Mouse (Mus musculus) urinary bladder, adult 2 months (tissue): ENCODE results near the gene Catsperg1. TPM values are rescaled to one million over a fixed set of nuclear protein-coding genes. Genes with fewer than 3 reads are reported as not detected.
"Not testable (repeated sequence)": the region's sequence is repeated elsewhere in the genome, so short reads cannot be mapped to it uniquely, and the experiment has no call there.

Experiments used
- DNase-seq: peaks from one replicate; pipeline ENCODE4 v3.0.0; 2022; ENCODE audit warnings: low spot score
- polyA plus RNA-seq: library from polyadenylated mRNA; depleted of rRNA; stranded (reverse); fragments of >200 nt; gene quantifications from 2 replicates; pipeline ENCODE4 v1.2.3, GENCODE M21; 2012

Catsperg1 gene
- polyA plus RNA-seq, 1 experiment, result 6.7 TPM

DNA sequence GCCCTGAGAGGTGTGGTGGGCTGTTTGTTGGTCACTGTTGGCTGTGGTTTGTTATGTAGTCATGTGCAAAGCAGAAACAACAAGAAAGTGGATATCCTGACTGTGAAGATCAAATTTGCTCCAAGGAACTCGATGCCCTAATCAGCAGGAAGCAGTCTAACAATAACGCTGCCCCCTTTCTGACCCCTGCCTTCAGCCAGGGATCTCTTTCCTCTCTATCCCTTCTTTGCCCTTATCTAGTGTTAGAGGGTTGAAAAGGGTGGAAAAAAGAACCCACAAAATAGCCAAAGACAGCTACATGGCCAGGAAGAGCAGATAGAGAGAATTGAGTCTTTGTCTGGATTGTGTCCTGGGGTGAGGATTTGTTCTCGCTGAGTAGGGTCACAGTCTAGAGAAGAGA is 16.7 kb upstream of the Catsperg1 start:
- no peak for DNase-seq

DNA sequence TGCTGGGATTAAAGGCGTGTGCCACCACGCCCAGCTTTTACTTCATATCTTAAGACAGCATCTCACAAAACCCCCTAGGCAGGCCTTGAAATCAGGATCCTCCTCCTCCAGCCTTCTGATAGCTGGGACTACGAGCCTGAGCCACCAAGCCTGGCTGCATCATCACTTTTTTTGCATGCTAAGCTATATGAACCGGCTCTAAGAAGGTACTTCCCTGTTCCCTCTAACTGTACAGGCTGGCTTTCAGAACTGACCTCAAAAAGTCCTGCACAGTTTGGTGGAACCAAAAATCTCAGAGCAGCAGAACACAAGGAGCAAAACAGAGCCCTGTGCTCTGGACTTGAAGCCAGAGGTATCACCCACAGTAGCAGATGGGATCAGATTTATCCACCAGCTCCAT is 14.4 kb upstream of the Catsperg1 start:
- DNase-seq, result no peak

DNA sequence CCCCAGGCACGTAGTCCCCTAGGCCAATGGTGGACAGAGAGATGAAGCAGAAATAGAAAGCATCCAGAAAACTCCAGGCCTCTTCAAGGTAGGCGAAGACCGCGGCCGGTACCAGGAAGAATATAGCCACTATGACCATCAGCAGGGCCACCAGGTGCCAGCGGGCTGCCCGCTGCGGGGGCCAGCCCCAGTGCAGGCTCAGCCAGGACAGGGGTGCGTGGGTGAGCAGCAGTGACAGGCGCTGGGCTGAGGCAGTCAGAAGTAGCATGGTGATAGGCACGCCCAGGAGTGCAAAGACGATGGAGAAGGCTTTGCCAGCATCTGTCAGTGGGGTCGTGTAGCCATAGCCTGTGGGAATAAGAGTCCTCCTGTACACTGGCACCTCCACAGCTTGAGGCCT is 11.7 kb upstream of the Catsperg1 start:
- DNase-seq, result no peak

- DNase-seq, result no peak
These were observed 11.0 kb upstream of the Catsperg1 start for GRCm38 (mm10) chr7:29224756-29225394.

- no peak for DNase-seq
These were observed 1.0 kb upstream of the Catsperg1 start for GRCm38 (mm10) chr7:29214846-29215245.

DNA sequence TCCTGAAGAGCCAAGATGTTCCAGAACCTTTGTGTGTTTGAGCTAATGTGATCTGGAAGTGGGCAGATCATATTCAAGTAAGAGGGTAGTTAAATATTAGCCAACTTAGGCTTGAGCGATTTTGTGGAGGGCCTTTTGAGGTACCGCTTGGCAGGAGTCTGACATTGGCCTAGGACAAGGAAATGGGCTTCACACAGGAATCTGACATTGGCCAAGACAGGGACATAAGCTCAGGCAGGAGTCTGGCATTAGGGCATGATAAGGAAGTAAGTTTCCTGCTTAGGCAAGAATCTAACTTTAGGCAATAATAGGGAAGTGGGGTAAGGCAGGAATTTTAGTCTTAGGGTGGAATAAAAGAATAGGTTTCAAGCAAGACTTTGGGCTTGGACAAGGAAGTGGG is 401 bp upstream of the Catsperg1 start:
- no peak for DNase-seq

DNA sequence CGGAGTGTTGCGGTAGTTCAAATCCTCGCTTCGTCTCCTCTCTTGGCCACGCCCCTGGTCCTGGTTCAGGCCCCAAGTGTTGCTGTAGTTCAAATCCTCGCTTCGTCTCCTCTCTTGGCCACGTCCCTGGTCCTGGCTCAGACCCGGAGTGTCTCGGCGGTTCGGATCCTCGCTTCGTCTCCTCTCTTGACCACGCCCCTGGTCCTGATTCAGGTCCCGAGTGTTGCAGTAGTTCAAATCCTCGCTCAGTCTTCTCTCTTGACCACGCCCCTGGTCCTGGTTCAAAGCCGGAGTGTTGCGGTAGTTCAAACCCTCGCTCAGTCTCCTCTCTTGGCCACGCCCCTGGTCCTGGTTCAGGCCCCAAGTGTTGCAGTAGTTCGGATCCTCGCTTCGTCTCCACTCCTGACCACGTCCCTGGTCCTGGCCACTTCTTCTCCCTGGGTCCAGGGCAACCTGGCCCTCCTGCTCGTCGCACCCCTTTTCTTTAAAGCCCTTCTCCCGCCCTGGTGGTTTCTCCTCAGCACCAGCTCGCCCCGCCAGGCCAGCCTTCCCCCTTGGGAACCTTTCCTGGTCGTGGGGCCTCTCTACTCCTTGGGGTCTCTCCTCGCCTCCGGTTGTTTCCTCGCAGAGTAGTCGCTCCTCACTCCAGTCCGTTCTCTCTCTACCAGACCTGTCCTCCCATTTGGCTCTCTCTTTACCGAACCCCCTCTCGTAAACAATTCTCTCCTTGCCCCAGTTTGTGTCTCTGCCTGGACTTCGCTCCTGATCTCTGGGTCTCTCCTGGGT is 867 bp downstream of the Catsperg1 start:
- DNase-seq, result not testable (repeated sequence)

GRCm38 (mm10) chr7:29212199-29212765 is 1.6 kb downstream of the Catsperg1 start:
- no peak for DNase-seq

GRCm38 (mm10) chr7:29211415-29212198 is 2.2 kb downstream of the Catsperg1 start:
- peak; percentile 59 for DNase-seq

DNA sequence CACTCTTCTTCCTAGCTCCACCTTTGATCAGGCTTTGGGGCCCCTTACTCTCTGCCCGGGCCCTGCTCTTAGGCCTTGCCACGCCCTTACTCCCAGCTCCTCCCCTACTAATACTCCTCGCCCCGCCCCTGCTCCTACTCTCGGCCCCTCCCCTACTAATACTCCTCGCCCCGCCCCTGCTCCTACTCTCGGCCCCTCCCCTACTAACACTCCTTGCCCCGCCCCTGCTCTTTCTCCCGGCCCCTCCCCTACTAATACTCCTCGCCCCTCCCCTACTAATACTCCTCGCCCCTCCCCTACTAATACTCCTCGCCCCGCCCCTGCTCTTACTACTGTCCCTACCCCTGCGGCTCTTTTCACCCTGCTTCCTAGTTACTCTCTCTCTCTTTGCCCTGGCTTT is 2.8 kb downstream of the Catsperg1 start:
- not testable (repeated sequence) for DNase-seq

- no peak for DNase-seq
These were observed 11.3 kb downstream of the Catsperg1 start for GRCm38 (mm10) chr7:29202577-29202976.

DNA sequence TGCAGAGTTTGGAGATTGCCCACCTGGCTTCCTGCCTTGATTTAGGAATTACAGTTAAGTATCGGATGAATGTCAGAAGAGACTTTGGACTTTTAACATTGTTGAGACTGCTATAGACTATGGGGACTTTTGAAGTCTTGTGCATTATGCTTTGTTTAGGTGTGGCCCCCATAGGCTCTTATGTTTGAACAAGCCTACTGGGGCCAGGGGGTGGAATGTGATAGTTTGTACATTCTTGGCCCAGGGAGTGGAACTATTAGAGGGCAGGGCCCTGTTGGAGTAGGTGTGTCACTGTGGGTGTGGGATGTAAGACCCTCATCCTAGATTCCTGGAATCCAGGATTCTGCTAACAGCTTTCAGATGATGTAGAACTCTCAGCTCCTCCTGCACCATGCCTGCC is 19.6 kb downstream of the Catsperg1 start:
- DNase-seq, result not testable (repeated sequence)

DNA sequence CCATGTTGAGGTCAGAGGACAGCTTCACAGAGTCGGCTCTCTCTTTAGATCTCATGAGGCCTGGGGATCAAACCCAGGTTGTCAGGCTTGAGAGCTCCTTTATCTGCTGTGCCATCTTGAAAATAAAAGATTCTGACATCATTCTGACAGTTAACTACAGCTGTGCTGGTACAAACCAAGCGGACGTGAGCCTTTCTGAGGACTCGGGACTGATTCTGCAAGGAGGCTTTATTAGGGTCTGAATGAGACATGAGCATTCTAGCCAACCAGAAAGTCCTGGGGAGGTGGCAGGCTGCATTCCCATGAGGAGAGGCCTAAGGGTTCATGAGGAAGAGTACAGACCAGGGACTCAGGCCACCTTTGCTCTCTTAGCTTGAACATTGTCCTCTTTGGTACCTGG is 32.5 kb downstream of the Catsperg1 start:
- DNase-seq, result not testable (repeated sequence)

- no peak for DNase-seq
These were observed 33.0 kb downstream of the Catsperg1 start for GRCm38 (mm10) chr7:29180854-29181236.

- peak; percentile 88 for DNase-seq
These were observed 33.6 kb downstream of the Catsperg1 start, which contains the start of gene Psmd8 for GRCm38 (mm10) chr7:29180077-29180853. Psmd8 (minus strand) TSS chr7:29180701.

DNA sequence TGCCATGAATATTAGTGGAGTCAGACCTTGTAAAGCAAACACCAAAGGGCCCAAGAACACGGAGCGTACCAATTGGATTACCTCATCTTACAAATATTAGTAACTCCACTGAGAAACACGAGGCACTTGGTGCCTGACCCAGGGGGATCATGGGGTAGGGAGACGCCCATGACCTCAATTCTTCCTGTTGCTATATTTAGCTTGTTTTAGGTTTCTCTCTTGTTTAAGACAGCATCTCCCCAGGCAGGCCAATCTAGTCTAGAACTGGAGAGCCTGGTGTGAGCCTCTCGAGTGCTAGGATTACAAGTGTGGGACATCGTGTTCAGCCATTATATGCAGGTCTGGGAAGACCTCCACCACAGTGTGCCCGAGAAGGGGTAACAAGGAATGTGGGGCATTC is 34.5 kb downstream of the Catsperg1 start:
- DNase-seq, result no peak

- DNase-seq, result no peak
These were observed 35.7 kb downstream of the Catsperg1 start for GRCm38 (mm10) chr7:29178106-29178505.

DNA sequence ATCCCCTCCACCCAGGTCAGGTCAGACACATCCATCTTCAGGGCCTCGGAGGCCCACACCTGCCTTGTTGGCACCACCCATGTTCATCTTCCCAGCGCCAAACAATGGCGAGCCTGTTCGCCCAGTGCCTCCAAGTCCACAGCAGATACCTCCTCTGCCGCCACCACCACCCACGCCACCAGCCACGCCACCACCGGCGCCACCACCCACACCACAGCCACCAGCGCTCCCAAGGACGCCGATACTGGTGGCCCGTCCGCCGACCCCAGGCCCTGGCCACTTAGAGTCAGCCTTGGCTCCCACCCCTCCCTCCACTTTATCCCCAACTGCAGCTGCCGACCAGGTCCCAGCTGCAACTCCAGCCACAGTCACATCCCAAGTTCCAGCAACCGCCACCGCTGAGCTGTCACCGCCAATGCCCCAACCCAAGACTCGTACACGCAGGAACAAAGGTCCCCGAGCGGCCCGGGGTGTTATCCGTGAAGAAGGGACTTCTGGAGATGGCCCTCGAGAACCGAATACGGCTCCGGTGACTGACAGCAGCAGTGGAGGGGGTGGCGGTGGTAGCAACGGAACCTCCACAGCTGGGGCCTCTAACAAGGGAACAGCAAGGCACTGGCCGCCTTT is 41.3 kb downstream of the Catsperg1 start:
- DNase-seq, result no peak

GRCm38 (mm10) chr7:29171562-29172097 is 42.2 kb downstream of the Catsperg1 start:
- DNase-seq, result no peak

DNA sequence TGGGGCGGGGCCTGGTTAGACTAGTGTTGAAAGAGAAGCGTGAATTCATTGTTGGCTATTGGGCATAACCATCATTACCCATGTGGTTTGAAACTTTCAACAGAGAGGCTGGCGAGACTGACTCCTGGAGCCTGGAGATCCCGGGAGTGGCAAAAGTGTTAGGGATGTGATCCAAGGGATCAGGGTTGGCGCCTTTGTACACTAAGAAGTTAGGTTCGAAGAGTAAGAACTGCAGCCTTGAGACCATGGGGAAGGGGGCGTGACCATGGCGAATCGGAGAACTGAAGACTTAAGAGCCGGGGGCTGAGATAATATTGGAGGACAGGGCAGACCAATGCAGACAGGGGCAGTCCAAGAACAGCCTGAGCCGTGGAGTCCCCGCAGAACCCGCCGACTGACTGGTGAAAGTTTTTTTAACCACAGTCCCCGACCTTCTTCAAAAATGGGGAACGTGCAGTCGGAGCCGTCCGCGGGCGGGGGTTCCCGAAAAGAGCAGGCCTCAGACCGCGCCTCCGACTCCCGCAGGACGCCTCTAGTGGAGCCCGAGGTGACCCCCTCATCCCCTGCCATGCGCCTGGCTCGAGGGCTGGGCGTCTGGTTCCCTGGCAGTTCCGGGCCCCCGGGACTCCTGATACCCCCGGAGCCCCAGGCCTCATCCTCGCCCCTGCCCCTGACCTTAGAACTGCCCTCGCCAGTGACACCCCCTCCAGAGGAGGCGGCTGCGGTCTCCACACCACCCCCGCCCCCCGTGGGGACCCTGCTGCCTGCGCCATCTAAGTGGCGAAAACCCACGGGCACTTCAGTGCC is 42.9 kb downstream of the Catsperg1 start:
- DNase-seq, result no peak
